9 mouse cellular contexts compared by ENCODE assay signal in genomic region chr2:33432877-33433276, GRCm38 (mm10). TPM values are rescaled to one million over a fixed set of nuclear protein-coding genes. Genes with fewer than 3 reads are reported as not detected.
DNase-seq lines count a peak whose midpoint lies in the region; ATAC-seq lines count a peak whose summit lies in the region.
"Had no signal": no experiment of that assay in that cellular context is flagged by ENCODE, and none has a peak within 500 bp of the region (broad histone marks: within the 10 kb centered on the region; RNA-seq: fewer than 3 reads in every experiment).

No protein-coding gene starts in this region.

- 55% methylated on average over 5 of the region's 5 CpGs for WGBS in heart, embryonic 10.5 days
- WGBS in forebrain, embryonic 15.5 days: 61% methylated on average over 5 of the region's 5 CpGs

- ATAC-seq in forebrain, embryonic 15.5 days (replicated peaks): no peak

- no peak overlapping the region for H3K4me3 ChIP-seq in heart, embryonic 10.5 days
- H3K4me3 ChIP-seq in forebrain, embryonic 15.5 days: no peak overlapping the region
- H3K4me3 ChIP-seq: erythroblast, embryonic 14.5 days had no signal

- DNase-seq in heart, postnatal 14 days: peak; percentile 39 to 62
- DNase-seq in heart, embryonic 10.5 days (ENCODE audit: low spot score): no peak
- peak; percentile 84 for DNase-seq in 3T3-L1 (ENCODE audit: low read depth, low spot score)
- peak; percentile 52 for DNase-seq in MEL-GATA-1-ER (ENCODE audit: extremely low read depth, low read depth)
- peak; percentile 40 to 53 for DNase-seq in cerebellum, postnatal 36 days
- DNase-seq in kidney, postnatal 4 days: peak; percentile 63 to 79
- DNase-seq in retina, postnatal 1 day: peak; percentile 73

- no peak overlapping the region for H3K27ac ChIP-seq in heart, embryonic 10.5 days
- no peak overlapping the region for H3K27ac ChIP-seq in forebrain, embryonic 15.5 days (replicated peaks)

- intact Hi-C loops in heart, postnatal 14 days (cut with DNase I): loop anchor here (2.0 kb wide), 1 partner anchor 36 kb away; the partner anchor contains the start of gene Zbtb43

- no peak overlapping the region for H3K9ac ChIP-seq in forebrain, embryonic 15.5 days (replicated peaks)

- H3K27me3 ChIP-seq in heart, embryonic 10.5 days (ENCODE audit: insufficient read depth, poor library complexity, severe bottlenecking): no peaks in the 10 kb centered on the region
- H3K27me3 ChIP-seq in forebrain, embryonic 15.5 days: no peaks in the 10 kb centered on the region

- H3K9me3 ChIP-seq in heart, embryonic 10.5 days: no peaks in the 10 kb centered on the region
- H3K9me3 ChIP-seq in forebrain, embryonic 15.5 days: no peaks in the 10 kb centered on the region

- H3K4me1 ChIP-seq in heart, embryonic 10.5 days: peaks cover 46% of the 10 kb centered on the region
- peaks cover 39% of the 10 kb centered on the region for H3K4me1 ChIP-seq in forebrain, embryonic 15.5 days

- H3K4me2 ChIP-seq in forebrain, embryonic 15.5 days (replicated peaks): no peak overlapping the region

- no peaks in the 10 kb centered on the region for H3K36me3 ChIP-seq in heart, embryonic 10.5 days
- no peaks in the 10 kb centered on the region for H3K36me3 ChIP-seq in forebrain, embryonic 15.5 days

RNA-seq across cellular contexts. Expression of gene Zbtb34, which starts 1.8 kb away (rescaled TPM):
- 10 to 100 TPM; 16.1 to 16.4 TPM for total RNA-seq in heart, postnatal 14 days (2021)
- polyA plus RNA-seq in heart, embryonic 10.5 days (2016; fragmentation: Nextera tagmentation; extraction: Ambion mirVana): 5.0 and 5.6 TPM in 2 replicates
- polyA plus RNA-seq in forebrain, embryonic 15.5 days (2015; fragmentation: Nextera tagmentation; extraction: Ambion mirVana): 7.1 and 8.5 TPM in 2 replicates

RNA-seq across cellular contexts. Expression of gene Zbtb43, which starts 35.5 kb away (rescaled TPM):
- 10 to 100 TPM; 22.6 to 23.7 TPM for total RNA-seq in heart, postnatal 14 days (2021)
- 12.5 and 15.7 TPM in 2 replicates for polyA plus RNA-seq in heart, embryonic 10.5 days (2016; fragmentation: Nextera tagmentation; extraction: Ambion mirVana)
- 31.4 and 35.8 TPM in 2 replicates for polyA plus RNA-seq in forebrain, embryonic 15.5 days (2015; fragmentation: Nextera tagmentation; extraction: Ambion mirVana)
